Mouse (Mus musculus) liver, embryonic 12.5 days (tissue): ENCODE results near the gene Rnf157. TPM values are rescaled to one million over a fixed set of nuclear protein-coding genes. Genes with fewer than 3 reads are reported as not detected.
A peak's percentile ranks its signal among the peaks of the same experiment; 100 is the strongest.

ENCODE experiments used
- ATAC-seq: fragments of 200-750 bp; cut with Nextera tagmentation; 2 replicates; pipeline ENCODE4 v1.8.0; 2017; ENCODE audit warnings: moderate number of reproducible peaks, mild to moderate bottlenecking, moderate library complexity
- H3K27ac ChIP-seq: fragments of 300-500 bp; sonication (generic); 2 replicates; pipeline ENCODE4 v1.5.1; 2016; ENCODE audit warnings: mild to moderate bottlenecking
- H3K27me3 ChIP-seq: fragments of 300-500 bp; sonication (generic); replicated peaks from 2 replicates; pipeline ENCODE4 v1.6.1; 2016; ENCODE audit warnings: mild to moderate bottlenecking, moderate library complexity
- H3K36me3 ChIP-seq: fragments of 300-500 bp; sonication (generic); 2 replicates; pipeline ENCODE4 v1.6.1; 2016; ENCODE audit warnings: mild to moderate bottlenecking, moderate library complexity
- H3K4me1 ChIP-seq: fragments of 300-500 bp; sonication (generic); 2 replicates; pipeline ENCODE4 v1.6.1; 2016
- H3K4me2 ChIP-seq: fragments of 300-500 bp; sonication (generic); 2 replicates; pipeline ENCODE4 v1.6.1; 2016; ENCODE audit warnings: mild to moderate bottlenecking, moderate library complexity
- H3K4me3 ChIP-seq: fragments of 300-500 bp; sonication (generic); 2 replicates; pipeline ENCODE4 v1.5.1; 2016; ENCODE audit warnings: mild to moderate bottlenecking, moderate library complexity
- H3K9ac ChIP-seq: fragments of 300-500 bp; sonication (generic); 2 replicates; pipeline ENCODE4 v1.6.1; 2016; ENCODE audit warnings: mild to moderate bottlenecking, moderate library complexity
- H3K9me3 ChIP-seq: fragments of 300-500 bp; sonication (generic); replicated peaks from 2 replicates; pipeline ENCODE4 v1.6.1; 2016; ENCODE audit warnings: mild to moderate bottlenecking, moderate library complexity
- WGBS: fragments of 180-500 bp; shearing (Covaris S2); methylation state at CpG from one replicate; pipeline ENCODE4 v1.1.7; 2016; ENCODE audit not compliant: insufficient replicate concordance; 5-methylcytosine and 5-hydroxymethylcytosine counted together
- polyA plus RNA-seq: library from polyadenylated mRNA; unstranded; fragments of >200 nt; fragmentation: Nextera tagmentation; extraction: Ambion mirVana; gene quantifications from 2 replicates; pipeline ENCODE4 v1.2.1, GENCODE M21; 2016

Rnf157 gene
- 2.9 and 4.3 TPM in 2 replicates for polyA plus RNA-seq

DNA sequence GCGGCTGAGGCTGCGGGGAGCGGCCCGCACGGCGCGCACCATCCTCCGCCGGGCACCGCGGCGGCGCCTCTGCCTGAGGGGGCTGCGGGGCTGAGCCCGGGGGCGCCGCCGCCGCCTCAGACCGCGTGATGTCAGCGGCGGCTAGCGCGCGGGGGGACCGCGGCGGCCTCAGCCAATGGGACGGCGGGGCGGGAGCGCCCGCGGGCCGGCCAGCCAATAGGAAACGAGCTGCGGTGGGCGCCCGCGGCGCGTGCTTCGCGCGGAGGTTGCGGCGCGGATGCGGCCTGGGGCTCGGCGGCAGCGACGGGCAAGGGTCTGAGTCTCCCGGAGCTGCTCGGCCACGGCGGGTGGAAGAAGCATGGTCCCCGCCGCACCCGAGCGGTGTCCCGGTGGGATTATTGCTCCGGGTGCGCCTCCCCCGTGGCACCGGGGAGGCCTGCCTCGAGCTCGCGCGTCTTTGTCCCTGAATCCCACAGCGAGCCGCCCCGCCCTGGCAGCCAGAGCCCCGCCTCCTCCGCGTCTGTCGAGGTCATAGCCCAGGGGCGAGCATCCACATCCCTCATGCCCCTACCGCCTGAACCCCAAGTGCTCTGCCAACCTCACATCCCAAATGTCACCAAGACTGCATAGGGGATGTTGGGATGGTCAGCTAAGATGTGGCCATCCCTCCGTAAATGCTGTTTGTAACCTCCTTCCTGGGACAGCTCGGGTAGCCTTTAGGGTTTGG, at the start of gene Rnf157:
Gene Rnf157, minus strand, starts transcription at position 129 of the 727 bp plus-strand sequence.
- peak within 1 kb of the TSS; percentile 45; the same call in 1 of the 2 replicates for H3K27ac ChIP-seq
- H3K4me2 ChIP-seq: peak within 1 kb of the TSS; percentile 98
- peak; percentile 85 for ATAC-seq
- H3K9ac ChIP-seq: peak within 1 kb of the TSS; percentile 74
- H3K4me3 ChIP-seq: peak within 1 kb of the TSS; percentile 70
- no peaks in the 10 kb centered on the region for H3K36me3 ChIP-seq
- WGBS: 3% methylated on average over 79 of the region's 82 CpGs
- no peaks in the 10 kb centered on the region for H3K9me3 ChIP-seq
- peaks cover 27% of the 10 kb centered on the region for H3K4me1 ChIP-seq
- H3K27me3 ChIP-seq: peaks cover 45% of the 10 kb centered on the region

DNA sequence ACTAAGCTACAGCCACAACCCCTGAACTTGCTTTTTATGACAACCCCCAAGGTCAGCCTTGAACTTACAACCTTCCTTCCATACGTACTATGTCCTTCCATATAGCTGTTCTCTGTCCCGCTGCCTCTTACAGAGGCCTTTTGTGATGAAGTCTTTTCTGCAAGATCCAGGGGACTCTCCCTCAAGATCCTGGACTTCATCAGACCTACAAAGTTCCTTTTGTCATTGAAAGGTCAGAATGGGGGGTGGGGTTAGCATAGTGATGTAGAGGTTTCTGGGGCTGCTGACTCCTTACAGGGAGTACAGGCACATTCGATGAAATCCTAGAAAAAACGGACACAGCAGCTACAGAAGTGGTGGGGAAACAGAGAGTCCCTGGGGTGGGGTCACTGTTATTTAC, 47.0 kb upstream of the Rnf157 start:
- no peak for ATAC-seq
- Histone ChIP-seq H3K4me1 (peaks cover 6% of the 10 kb centered on the region), H3K27me3 (peaks cover 7% of the 10 kb centered on the region; the same call in 1 of the 2 replicates), H3K36me3 (no peaks in the 10 kb centered on the region), H3K4me2 (no peak overlapping the region), H3K27ac (no peak overlapping the region), H3K4me3 (no peak overlapping the region), H3K9me3 (no peaks in the 10 kb centered on the region), H3K9ac (no peak overlapping the region)
- WGBS: 60% methylated on average over 4 of the region's 4 CpGs

DNA sequence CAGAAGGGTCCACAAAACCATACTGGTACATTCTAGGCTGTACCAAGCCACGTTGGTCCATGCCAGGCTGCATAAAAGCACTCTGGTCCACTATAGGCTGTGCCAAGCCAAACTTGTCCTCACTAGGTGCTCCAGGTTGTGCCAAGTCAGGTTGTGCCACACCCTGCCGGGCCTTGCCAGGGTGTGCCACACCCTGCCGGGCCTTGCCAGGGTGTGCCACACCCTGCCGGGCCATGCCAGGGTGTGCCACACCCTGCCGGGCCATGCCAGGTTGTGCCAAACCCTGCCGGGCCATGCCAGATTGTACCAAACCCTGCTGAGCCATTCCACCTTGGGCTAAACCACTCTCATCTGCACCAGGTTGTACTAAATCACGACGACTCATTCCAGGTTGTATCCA, 43.4 kb upstream of the Rnf157 start:
- H3K4me3 ChIP-seq: no peak overlapping the region
- no peaks in the 10 kb centered on the region for H3K9me3 ChIP-seq
- H3K9ac ChIP-seq: no peak overlapping the region
- no peak overlapping the region for H3K4me2 ChIP-seq
- WGBS: 60% methylated on average over 8 of the region's 8 CpGs
- ATAC-seq: no peak
- no peaks in the 10 kb centered on the region for H3K4me1 ChIP-seq
- H3K36me3 ChIP-seq: no peaks in the 10 kb centered on the region
- peaks cover 17% of the 10 kb centered on the region for H3K27me3 ChIP-seq
- no peak overlapping the region for H3K27ac ChIP-seq

- H3K36me3 ChIP-seq: no peaks in the 10 kb centered on the region
- H3K9me3 ChIP-seq: peaks cover 10% of the 10 kb centered on the region
- H3K4me1 ChIP-seq: no peaks in the 10 kb centered on the region
- 77% methylated on average over 10 of the region's 10 CpGs for WGBS
- H3K4me3 ChIP-seq: no peak overlapping the region
- ATAC-seq: no peak
- H3K27me3 ChIP-seq: peaks cover 14% of the 10 kb centered on the region
- H3K27ac ChIP-seq: no peak overlapping the region
- no peak overlapping the region for H3K4me2 ChIP-seq
- no peak overlapping the region for H3K9ac ChIP-seq
Observed at GRCm38 (mm10) chr11:116453889-116454288, 41.1 kb upstream of the Rnf157 start.

GRCm38 (mm10) chr11:116449341-116449740, 36.5 kb upstream of the Rnf157 start:
- Histone ChIP-seq H3K4me2 (no peak overlapping the region), H3K27me3 (peaks cover 28% of the 10 kb centered on the region), H3K9ac (no peak overlapping the region), H3K9me3 (peaks cover 10% of the 10 kb centered on the region), H3K4me3 (no peak overlapping the region), H3K36me3 (no peaks in the 10 kb centered on the region), H3K27ac (no peak overlapping the region), H3K4me1 (peaks cover 10% of the 10 kb centered on the region)
- WGBS: 85% methylated on average over 3 of the region's 3 CpGs
- no peak for ATAC-seq

- H3K9me3 ChIP-seq: peaks cover 10% of the 10 kb centered on the region
- no peak overlapping the region for H3K4me2 ChIP-seq
- H3K36me3 ChIP-seq: no peaks in the 10 kb centered on the region
- H3K4me1 ChIP-seq: peaks cover 10% of the 10 kb centered on the region
- 59% methylated on average over 5 of the region's 5 CpGs for WGBS
- no peak overlapping the region for H3K4me3 ChIP-seq
- H3K27me3 ChIP-seq: peaks cover 22% of the 10 kb centered on the region
- no peak overlapping the region for H3K9ac ChIP-seq
- H3K27ac ChIP-seq: no peak overlapping the region
- no peak for ATAC-seq
Observed at GRCm38 (mm10) chr11:116447822-116448221, 35.0 kb upstream of the Rnf157 start.

GRCm38 (mm10) chr11:116446308-116446887, 33.6 kb upstream of the Rnf157 start:
- H3K27ac ChIP-seq: no peak overlapping the region
- WGBS: 15% methylated on average over 19 of the region's 19 CpGs
- ATAC-seq: no peak
- H3K4me3 ChIP-seq: no peak overlapping the region
- H3K4me1 ChIP-seq: peaks cover 10% of the 10 kb centered on the region
- peaks cover 10% of the 10 kb centered on the region for H3K9me3 ChIP-seq
- peaks cover 22% of the 10 kb centered on the region for H3K27me3 ChIP-seq
- H3K4me2 ChIP-seq: no peak overlapping the region
- H3K36me3 ChIP-seq: no peaks in the 10 kb centered on the region
- no peak overlapping the region for H3K9ac ChIP-seq

GRCm38 (mm10) chr11:116445596-116446307, 32.9 kb upstream of the Rnf157 start:
- Histone ChIP-seq H3K27ac (no peak overlapping the region), H3K4me3 (no peak overlapping the region), H3K9me3 (peaks cover 7% of the 10 kb centered on the region), H3K4me1 (peaks cover 15% of the 10 kb centered on the region), H3K36me3 (0 out of 2 replicates have a peak, but pooled peaks cover 1% of the 10 kb centered on the region), H3K4me2 (peak overlapping the region; percentile 12; the same call in 1 of the 2 replicates), H3K9ac (no peak overlapping the region), H3K27me3 (peaks cover 22% of the 10 kb centered on the region)
- 40% methylated on average over 16 of the region's 16 CpGs for WGBS
- peak; percentile 47 for ATAC-seq

DNA sequence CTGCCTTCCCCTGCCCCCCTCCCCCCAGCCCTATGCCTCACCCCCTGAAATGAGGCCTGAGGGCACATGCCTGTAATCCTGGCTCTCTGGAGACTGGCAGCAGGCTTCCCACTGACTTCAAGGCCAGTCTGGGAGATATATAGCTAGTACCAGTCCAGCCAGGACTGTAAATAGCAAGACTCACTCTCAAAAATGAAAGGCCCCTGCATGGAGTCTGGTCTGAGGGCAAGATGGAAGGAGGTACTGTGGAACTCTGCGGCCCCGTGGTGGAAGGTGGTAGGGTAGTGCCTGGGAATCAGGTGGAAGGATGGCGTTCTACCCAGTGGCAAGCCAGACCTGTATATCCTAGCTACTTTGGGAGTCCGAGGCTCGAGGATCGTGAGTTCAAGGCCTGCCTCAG, 31.1 kb upstream of the Rnf157 start:
- Histone ChIP-seq H3K4me3 (no peak overlapping the region), H3K36me3 (peaks cover 19% of the 10 kb centered on the region), H3K9ac (no peak overlapping the region), H3K4me2 (no peak overlapping the region), H3K9me3 (no peaks in the 10 kb centered on the region), H3K27ac (no peak overlapping the region), H3K27me3 (peaks cover 22% of the 10 kb centered on the region), H3K4me1 (peaks cover 33% of the 10 kb centered on the region)
- no peak for ATAC-seq
- WGBS: 73% methylated on average over 6 of the region's 6 CpGs

- Histone ChIP-seq H3K9me3 (no peaks in the 10 kb centered on the region), H3K4me2 (no peak overlapping the region), H3K36me3 (peaks cover 21% of the 10 kb centered on the region), H3K4me3 (no peak overlapping the region), H3K27ac (no peak overlapping the region), H3K27me3 (peaks cover 22% of the 10 kb centered on the region), H3K9ac (no peak overlapping the region), H3K4me1 (peaks cover 34% of the 10 kb centered on the region)
- 79% methylated on average over 6 of the region's 6 CpGs for WGBS
- ATAC-seq: no peak
Observed at GRCm38 (mm10) chr11:116443311-116443710, 30.5 kb upstream of the Rnf157 start.

GRCm38 (mm10) chr11:116442867-116443177, 30.0 kb upstream of the Rnf157 start:
- H3K9ac ChIP-seq: no peak overlapping the region
- peaks cover 25% of the 10 kb centered on the region for H3K36me3 ChIP-seq
- no peak overlapping the region for H3K4me2 ChIP-seq
- 77% methylated on average over 6 of the region's 6 CpGs for WGBS
- H3K4me1 ChIP-seq: peaks cover 35% of the 10 kb centered on the region
- no peak overlapping the region for H3K4me3 ChIP-seq
- ATAC-seq: no peak
- H3K27me3 ChIP-seq: peaks cover 18% of the 10 kb centered on the region
- no peak overlapping the region for H3K27ac ChIP-seq
- H3K9me3 ChIP-seq: no peaks in the 10 kb centered on the region
